Mouse (Mus musculus) lung, postnatal 0 days (tissue): ENCODE data around the gene Nup93.

Experiments
- CTCF ChIP-seq: IDR thresholded peaks from 2 replicates; pipeline ENCODE4 v1.5.1; 2016; ENCODE audit warnings: antibody characterized with exemption, mild to moderate bottlenecking
- EP300 ChIP-seq: IDR thresholded peaks from 2 replicates; pipeline ENCODE4 v1.6.1; 2016; ENCODE audit warnings: antibody characterized with exemption, mild to moderate bottlenecking, control low read depth

- no peak for TF ChIP-seq CTCF
- no peak for TF ChIP-seq EP300
Measured at GRCm38 (mm10) chr8:94328932-94329728, 114.8 kb downstream of the Nup93 start, which contains the start of gene Slc12a3.
